Mouse (Mus musculus): ENCODE results near the gene Iqsec2.

DNA sequence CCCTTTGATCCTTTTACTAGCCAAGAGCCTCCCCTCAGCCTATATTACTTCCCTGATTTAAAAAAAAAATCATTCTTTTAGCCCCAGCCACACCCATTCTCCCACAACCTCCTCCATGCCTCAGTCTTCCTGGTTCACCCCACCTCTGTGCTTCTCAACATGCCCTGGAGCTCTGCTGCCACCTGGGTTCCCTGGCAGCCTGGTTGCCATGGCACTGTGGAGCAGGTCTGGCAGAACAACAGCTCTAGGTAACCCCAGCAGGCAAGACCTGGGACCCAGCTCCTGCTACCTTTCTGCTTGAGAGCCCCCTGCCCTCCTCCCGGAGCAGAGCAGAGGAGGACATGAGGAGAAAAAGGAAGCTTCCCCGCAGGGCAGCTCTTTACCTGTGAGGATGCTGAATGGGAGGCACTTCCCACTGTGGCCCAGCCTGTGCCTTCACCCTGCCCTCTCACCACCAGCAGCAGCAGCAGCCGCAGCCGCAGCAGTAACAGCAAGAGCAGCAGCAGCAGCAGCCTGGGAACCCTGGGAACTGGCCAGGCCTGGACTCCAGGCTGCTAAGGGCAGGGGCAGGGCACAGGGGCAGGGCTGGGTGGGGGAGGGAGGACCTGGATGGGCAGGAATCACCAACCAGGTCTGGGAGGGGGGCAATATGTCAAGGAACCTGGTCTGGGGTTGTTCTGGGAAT is 57.8 kb downstream of the Iqsec2 start:
- no peak for TF ChIP-seq CTCF (IDR thresholded peaks at IDR 0.05; ENCODE audit: borderline replicate concordance, insufficient read depth, low read length)
- no peak for TF ChIP-seq POLR2A (IDR thresholded peaks at IDR 0.05; ENCODE audit: low read depth, low read length)
